Mouse (Mus musculus) limb, embryonic 11.5 days (tissue): ENCODE measurements at regions not wholly inside any gene's neighbourhood (a gene's known extent, or its start where the extent isn't known, plus 50 kb on each side); places are given as distances from the start of the nearest gene placed in this dataset.
A peak's percentile ranks its signal among the peaks of the same experiment; 100 is the strongest.

ENCODE experiments used
- ATAC-seq: fragments of 200-750 bp; cut with Nextera tagmentation; 2 replicates; pipeline ENCODE4 v1.8.0; 2017; ENCODE audit warnings: low read depth; ENCODE audit not compliant: insufficient number of reproducible peaks, low FRiP score, low TSS enrichment
- DNase-seq: peaks from one replicate; pipeline ENCODE4 v3.0.0-alpha.2; 2015; ENCODE audit warnings: low spot score
- H3K27ac ChIP-seq: fragments of 300-500 bp; sonication (generic); replicated peaks from 2 replicates; pipeline ENCODE4 v1.5.1; 2014; ENCODE audit warnings: low read depth, mild to moderate bottlenecking, low read length
- H3K27me3 ChIP-seq: fragments of 300-500 bp; sonication (generic); 2 replicates; pipeline ENCODE4 v1.6.1; 2014; ENCODE audit warnings: mild to moderate bottlenecking, low read length, mixed read lengths; ENCODE audit not compliant: control insufficient read depth, insufficient read depth
- H3K36me3 ChIP-seq: fragments of 300-500 bp; sonication (generic); 2 replicates; pipeline ENCODE4 v1.6.1; 2014; ENCODE audit warnings: mild to moderate bottlenecking, low read length, moderate library complexity, mixed read lengths; ENCODE audit not compliant: control insufficient read depth, insufficient read depth
- H3K4me1 ChIP-seq: fragments of 300-500 bp; sonication (generic); 2 replicates; pipeline ENCODE4 v1.6.1; 2014; ENCODE audit warnings: low read length, mixed read lengths; ENCODE audit not compliant: control insufficient read depth, insufficient read depth
- H3K4me2 ChIP-seq: fragments of 300-500 bp; sonication (generic); 2 replicates; pipeline ENCODE4 v1.6.1; 2014; ENCODE audit warnings: low read depth, mild to moderate bottlenecking, moderate library complexity; ENCODE audit not compliant: severe bottlenecking
- H3K4me3 ChIP-seq: fragments of 300-500 bp; sonication (generic); 2 replicates; pipeline ENCODE4 v1.5.1; 2014; ENCODE audit warnings: low read depth, low read length
- H3K9ac ChIP-seq: fragments of 300-500 bp; sonication (generic); 2 replicates; pipeline ENCODE4 v1.6.1; 2014; ENCODE audit warnings: mild to moderate bottlenecking, low read length
- H3K9me3 ChIP-seq: fragments of 300-500 bp; sonication (generic); 2 replicates; pipeline ENCODE4 v1.6.1; 2016; ENCODE audit warnings: low read length; ENCODE audit not compliant: control insufficient read depth
- WGBS: fragments of 180-500 bp; shearing (Covaris S2); extraction: QIAGEN DNeasy Blood & Tissue Kit; methylation state at CpG from one replicate; pipeline ENCODE4 v1.1.7; 2014; 5-methylcytosine and 5-hydroxymethylcytosine counted together

DNA sequence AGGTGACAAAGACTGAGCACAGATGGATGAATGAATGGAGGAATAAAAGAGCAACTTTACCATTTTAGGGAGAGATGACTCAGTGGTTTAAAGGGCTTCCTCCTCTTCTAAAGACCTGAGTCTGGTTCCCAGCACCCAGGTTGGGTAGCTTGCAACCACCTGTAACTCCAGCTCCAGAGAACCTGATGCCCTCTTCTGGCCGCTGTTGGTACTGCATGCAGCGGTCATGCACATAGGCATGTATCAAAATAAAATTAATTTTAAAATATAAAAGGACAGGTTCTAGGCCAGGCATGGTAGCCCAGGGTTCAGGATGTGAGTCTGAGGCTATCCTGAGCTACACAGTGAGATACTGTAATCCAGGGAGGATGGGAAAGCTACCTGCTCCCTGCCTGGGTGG is 103.4 kb upstream of the Rpl38 start:
- Histone ChIP-seq H3K36me3 (no peaks in the 10 kb centered on the region), H3K27me3 (no peaks in the 10 kb centered on the region), H3K4me1 (peaks cover 18% of the 10 kb centered on the region), H3K4me3 (no peak overlapping the region), H3K27ac (no peak overlapping the region), H3K9ac (no peak overlapping the region), H3K4me2 (no peak overlapping the region), H3K9me3 (no peaks in the 10 kb centered on the region)
- ATAC-seq (no peak), DNase-seq (no peak)
- WGBS: 91% methylated on average over 2 of the region's 2 CpGs

DNA sequence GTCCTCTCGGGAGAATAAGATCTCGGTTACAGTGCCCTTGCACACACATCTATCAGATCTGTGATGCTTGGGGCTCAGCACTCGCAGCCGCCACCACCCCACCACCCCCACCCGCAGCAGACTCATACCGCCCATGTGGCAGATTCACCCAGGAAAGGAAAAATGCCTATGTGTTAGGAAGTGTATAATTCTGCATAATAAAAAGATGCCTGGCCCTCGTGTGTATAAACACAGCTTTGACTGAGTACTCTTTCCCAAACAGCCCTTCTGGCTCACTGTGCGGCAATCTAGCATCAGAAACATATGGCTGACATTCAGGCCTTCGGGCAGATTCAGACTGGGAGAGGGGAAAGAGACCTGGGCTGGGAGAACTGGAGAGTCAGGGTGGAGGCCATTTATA is 105.2 kb upstream of the Rpl38 start:
- peaks cover 16% of the 10 kb centered on the region for H3K4me1 ChIP-seq
- no peak overlapping the region for H3K9ac ChIP-seq
- 88% methylated on average over 9 of the region's 9 CpGs for WGBS
- no peak overlapping the region for H3K4me3 ChIP-seq
- H3K9me3 ChIP-seq: no peaks in the 10 kb centered on the region
- DNase-seq: no peak
- no peak for ATAC-seq
- H3K27me3 ChIP-seq: no peaks in the 10 kb centered on the region
- H3K36me3 ChIP-seq: no peaks in the 10 kb centered on the region
- H3K27ac ChIP-seq: no peak overlapping the region
- no peak overlapping the region for H3K4me2 ChIP-seq

DNA sequence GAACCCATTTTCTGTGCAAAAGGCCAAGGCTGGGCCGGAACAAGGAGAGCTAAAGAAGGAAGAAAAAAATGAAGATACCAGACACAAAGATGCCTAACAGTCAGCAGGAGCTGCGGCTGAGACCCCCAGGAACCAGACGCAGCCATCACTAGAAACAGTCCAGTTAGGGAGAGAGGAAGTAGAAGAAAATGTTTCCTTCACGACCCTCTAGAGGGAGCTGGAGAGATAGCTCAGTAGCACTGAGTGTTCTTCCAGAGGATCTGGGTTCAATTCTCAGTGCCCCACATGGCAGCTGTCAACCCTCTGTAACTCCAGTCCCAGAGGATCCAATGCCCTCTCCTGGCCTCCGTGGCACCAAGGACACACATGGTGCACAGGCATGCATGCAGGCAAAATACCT is 113.7 kb upstream of the Rpl38 start:
- H3K9me3 ChIP-seq: no peaks in the 10 kb centered on the region
- H3K4me1 ChIP-seq: peaks cover 4% of the 10 kb centered on the region; the same call in 1 of the 2 replicates
- H3K27ac ChIP-seq: no peak overlapping the region
- DNase-seq (no peak), ATAC-seq (no peak)
- no peak overlapping the region for H3K9ac ChIP-seq
- no peaks in the 10 kb centered on the region for H3K27me3 ChIP-seq
- 57% methylated on average over 5 of the region's 5 CpGs for WGBS
- no peak overlapping the region for H3K4me3 ChIP-seq
- no peak overlapping the region for H3K4me2 ChIP-seq
- H3K36me3 ChIP-seq: no peaks in the 10 kb centered on the region

DNA sequence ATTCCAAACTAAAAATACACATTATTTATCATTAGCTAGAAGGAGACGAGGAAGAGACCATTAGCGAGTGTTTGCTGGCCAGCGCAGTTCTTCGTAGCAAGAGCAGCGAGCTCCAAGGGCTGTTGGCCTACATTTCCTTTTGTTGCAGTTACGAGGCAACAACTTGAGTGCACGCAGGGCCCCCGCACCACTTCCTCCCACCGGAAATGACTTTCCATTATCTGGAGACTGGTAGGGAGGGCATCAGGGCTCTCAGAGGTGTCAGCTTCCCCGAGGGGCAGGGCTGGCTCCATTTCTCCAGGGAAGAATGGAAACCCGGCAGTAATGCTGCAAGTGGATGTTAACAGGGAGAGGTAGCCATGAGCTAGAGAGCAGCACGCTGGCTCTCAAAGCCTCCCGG is 114.3 kb upstream of the Rpl38 start:
- Histone ChIP-seq H3K9ac (no peak overlapping the region), H3K4me1 (peaks cover 4% of the 10 kb centered on the region; the same call in 1 of the 2 replicates), H3K36me3 (no peaks in the 10 kb centered on the region), H3K4me3 (no peak overlapping the region), H3K4me2 (no peak overlapping the region), H3K9me3 (no peaks in the 10 kb centered on the region), H3K27me3 (no peaks in the 10 kb centered on the region), H3K27ac (no peak overlapping the region)
- WGBS: 45% methylated on average over 13 of the region's 13 CpGs
- ATAC-seq (no peak), DNase-seq (peak; percentile 39)

DNA sequence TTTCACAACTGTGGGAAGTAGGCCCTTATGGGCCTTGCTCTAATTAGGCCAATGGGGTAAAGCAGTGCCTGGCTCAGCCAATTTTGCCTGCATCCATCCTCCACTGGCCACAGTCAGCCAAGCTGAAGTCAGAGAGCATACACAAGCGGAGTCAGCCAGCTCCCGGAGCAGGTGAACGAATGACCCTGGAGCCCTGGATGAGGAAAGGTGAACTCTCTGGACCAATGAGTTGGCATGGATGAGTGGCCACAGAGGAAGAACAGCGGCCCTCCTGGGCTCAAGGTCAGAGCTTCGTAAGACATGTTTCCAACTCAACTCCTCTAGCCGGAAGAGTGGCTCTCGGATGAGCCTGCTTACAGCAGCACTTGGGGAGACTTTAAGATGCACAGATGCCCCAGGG is 116.1 kb upstream of the Rpl38 start:
- H3K9ac ChIP-seq: no peak overlapping the region
- ATAC-seq: no peak
- H3K4me1 ChIP-seq: peaks cover 4% of the 10 kb centered on the region; the same call in 1 of the 2 replicates
- no peak for DNase-seq
- no peak overlapping the region for H3K4me3 ChIP-seq
- H3K9me3 ChIP-seq: no peaks in the 10 kb centered on the region
- H3K4me2 ChIP-seq: no peak overlapping the region
- no peak overlapping the region for H3K27ac ChIP-seq
- H3K27me3 ChIP-seq: no peaks in the 10 kb centered on the region
- WGBS: 91% methylated on average over 7 of the region's 7 CpGs
- no peaks in the 10 kb centered on the region for H3K36me3 ChIP-seq

DNA sequence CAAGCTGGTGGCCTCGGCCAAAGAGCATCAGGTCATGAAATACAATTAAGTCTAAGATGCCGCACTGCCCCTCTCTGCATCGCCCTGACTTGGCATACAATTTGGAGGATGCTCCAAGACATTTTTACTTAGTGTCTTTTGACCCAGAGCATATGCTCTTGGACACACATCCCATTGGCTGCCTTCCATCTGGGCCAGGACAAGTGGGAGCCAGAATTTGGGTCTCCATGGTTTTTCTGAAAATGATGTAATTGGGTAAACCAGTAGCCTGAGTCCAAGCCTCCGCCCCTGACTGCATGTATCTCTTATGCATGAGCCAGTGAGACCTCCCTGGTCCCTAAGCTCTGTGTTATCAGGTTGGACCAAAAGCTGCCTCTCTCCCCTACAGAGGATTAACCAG is 117.1 kb upstream of the Rpl38 start:
- DNase-seq (no peak), ATAC-seq (no peak)
- 95% methylated on average over 4 of the region's 4 CpGs for WGBS
- no peak overlapping the region for H3K9ac ChIP-seq
- H3K27ac ChIP-seq: no peak overlapping the region
- no peaks in the 10 kb centered on the region for H3K27me3 ChIP-seq
- H3K36me3 ChIP-seq: no peaks in the 10 kb centered on the region
- no peak overlapping the region for H3K4me2 ChIP-seq
- peaks cover 4% of the 10 kb centered on the region; the same call in 1 of the 2 replicates for H3K4me1 ChIP-seq
- H3K9me3 ChIP-seq: no peaks in the 10 kb centered on the region
- no peak overlapping the region for H3K4me3 ChIP-seq

DNA sequence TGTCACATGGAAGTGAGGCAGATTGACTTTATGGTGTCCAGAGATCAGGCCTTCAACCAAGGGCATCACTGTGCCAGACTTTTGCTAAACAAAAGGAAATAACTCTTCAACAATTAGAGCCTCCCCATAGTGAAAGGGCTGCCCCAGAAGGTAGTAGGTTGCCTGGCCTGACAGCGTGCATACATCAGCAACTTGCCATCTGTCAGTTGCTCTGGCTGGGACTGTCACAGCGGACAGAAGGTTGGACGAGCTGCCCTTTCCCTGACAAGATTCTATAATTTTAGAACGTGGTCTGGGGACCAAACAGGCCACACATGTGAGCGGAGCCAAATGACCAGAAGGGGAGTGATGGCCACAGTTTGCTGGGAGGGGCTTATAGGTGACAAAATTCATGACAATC is 119.7 kb upstream of the Rpl38 start:
- WGBS: 75% methylated on average over 5 of the region's 5 CpGs
- Histone ChIP-seq H3K4me2 (no peak overlapping the region), H3K4me1 (peaks cover 3% of the 10 kb centered on the region; the same call in 1 of the 2 replicates), H3K27me3 (no peaks in the 10 kb centered on the region), H3K9ac (no peak overlapping the region), H3K27ac (no peak overlapping the region), H3K4me3 (no peak overlapping the region), H3K9me3 (no peaks in the 10 kb centered on the region), H3K36me3 (no peaks in the 10 kb centered on the region)
- ATAC-seq: no peak
- no peak for DNase-seq

DNA sequence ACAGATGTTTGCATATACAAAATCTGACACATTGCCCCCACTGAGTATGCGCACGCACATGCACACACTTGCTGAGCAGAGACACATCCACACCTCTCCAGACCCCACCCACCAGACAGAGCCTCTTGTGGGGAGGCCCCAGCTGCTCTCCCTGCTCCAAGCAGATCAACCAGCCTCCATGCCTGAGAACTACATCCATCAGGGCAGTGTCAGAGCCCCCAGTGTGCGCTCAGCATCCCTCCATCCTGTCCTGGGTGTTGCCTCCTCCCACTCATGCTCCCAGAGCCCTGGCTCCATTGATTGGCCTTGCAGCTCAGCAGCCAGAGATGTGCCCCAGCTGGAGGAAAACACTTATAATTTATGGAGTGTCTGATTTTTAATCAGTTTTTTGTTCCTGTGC is 124.1 kb upstream of the Rpl38 start:
- Histone ChIP-seq H3K4me2 (no peak overlapping the region), H3K4me3 (no peak overlapping the region), H3K9me3 (peaks cover 3% of the 10 kb centered on the region; the same call in 1 of the 2 replicates), H3K4me1 (peaks cover 3% of the 10 kb centered on the region; the same call in 1 of the 2 replicates), H3K27me3 (no peaks in the 10 kb centered on the region), H3K9ac (no peak overlapping the region), H3K27ac (no peak overlapping the region), H3K36me3 (no peaks in the 10 kb centered on the region)
- DNase-seq (no peak), ATAC-seq (0 out of 2 replicates have a peak, but pooled peaks have one; percentile 26)
- 62% methylated on average over 3 of the region's 3 CpGs for WGBS

DNA sequence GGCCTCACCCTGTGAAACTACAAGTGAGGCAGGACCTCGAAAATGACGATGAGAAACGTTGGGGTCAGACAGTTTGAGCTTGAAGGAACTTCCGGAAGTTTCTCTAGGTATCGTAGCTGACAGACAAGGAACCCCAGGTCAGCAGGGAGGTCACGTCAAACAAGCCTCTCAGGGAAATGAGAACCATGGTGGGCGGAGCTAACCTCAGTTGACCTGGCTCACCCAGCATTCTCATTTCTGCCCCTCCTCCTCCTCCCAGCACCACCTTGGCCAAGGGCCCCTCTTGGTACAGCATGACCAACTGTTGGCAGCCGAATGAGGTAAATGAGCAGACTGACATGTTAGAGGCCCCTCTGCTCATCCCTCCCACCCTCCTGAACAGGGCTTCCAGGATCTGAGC is 126.2 kb upstream of the Rpl38 start:
- no peak for ATAC-seq

More for the DNA sequence above, 126.2 kb upstream of the Rpl38 start:
- Histone ChIP-seq H3K27me3 (no peaks in the 10 kb centered on the region), H3K4me3 (no peak overlapping the region), H3K36me3 (no peaks in the 10 kb centered on the region), H3K4me2 (no peak overlapping the region), H3K9ac (no peak overlapping the region), H3K9me3 (peaks cover 3% of the 10 kb centered on the region; the same call in 1 of the 2 replicates), H3K27ac (no peak overlapping the region), H3K4me1 (peaks cover 3% of the 10 kb centered on the region; the same call in 1 of the 2 replicates)
- DNase-seq: no peak
- 64% methylated on average over 8 of the region's 8 CpGs for WGBS
